Mouse (Mus musculus) neutrophil, adult 83 days (primary cell): Measurements from ENCODE around the gene Mrpl14. TPM values are rescaled to one million over a fixed set of nuclear protein-coding genes. Genes with fewer than 3 reads are reported as not detected.

ENCODE experiments used
- total RNA-seq, 2 experiments: library from RNA; stranded (reverse); gene quantifications; one replicate each; pipeline ENCODE4 v1.2.4; 2023

The Mrpl14 gene
- total RNA-seq = 10 to 100 TPM; 38.4 to 39.9 TPM

DNA sequence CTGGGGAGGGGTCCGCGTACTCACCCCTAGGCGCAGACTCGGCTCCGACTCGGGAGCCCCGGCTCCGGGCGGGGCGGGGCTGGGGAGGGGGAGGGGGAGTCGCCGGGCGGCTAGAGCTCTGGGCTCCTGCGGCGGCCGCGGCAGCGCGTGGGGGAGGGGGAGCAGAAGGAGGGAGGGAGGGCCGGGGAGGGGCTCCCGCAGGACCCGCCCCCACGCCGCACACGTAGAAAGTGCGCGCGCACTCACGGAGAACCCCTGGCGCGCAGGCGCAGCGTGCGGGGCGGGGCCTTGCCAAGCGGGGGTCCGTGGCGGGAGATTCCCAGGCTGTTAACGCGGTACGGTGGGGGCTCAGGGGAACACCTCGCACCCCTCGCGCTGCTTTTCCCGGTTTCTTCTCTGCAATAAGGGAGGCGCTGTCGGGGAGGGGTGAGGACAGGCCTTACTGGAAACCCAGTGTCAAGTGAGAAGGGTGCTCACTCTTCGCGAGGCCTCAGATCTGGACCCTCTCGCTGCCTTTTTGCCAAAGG lies at the start of gene Mrpl14:
Gene Mrpl14 (plus strand): TSS at position 230 of the 527 bp plus-strand sequence.

DNA sequence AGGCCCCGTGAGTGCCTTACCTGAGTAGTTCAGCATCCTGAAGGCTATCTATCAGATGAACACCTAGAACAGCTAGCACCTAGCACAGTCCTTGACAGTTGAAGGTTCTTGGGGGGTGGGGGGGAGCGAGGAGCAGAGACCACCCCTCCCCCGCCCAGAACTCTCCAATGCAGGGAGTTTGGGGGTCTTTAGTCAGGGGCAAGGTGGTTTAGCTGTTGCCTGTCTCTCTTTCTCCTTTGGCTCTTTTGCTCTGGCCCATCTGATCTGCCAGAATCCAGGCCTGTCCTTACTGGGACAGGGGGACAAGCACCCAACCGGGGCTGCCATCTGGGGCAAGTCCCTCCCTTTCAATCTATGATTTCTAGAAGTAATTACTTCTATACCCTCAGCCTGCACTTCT lies 26.9 kb upstream of the Mrpl14 start, which contains the start of gene Capn11:
Gene Capn11 (minus strand): TSS at position 101 of the 400 bp plus-strand sequence.

DNA sequence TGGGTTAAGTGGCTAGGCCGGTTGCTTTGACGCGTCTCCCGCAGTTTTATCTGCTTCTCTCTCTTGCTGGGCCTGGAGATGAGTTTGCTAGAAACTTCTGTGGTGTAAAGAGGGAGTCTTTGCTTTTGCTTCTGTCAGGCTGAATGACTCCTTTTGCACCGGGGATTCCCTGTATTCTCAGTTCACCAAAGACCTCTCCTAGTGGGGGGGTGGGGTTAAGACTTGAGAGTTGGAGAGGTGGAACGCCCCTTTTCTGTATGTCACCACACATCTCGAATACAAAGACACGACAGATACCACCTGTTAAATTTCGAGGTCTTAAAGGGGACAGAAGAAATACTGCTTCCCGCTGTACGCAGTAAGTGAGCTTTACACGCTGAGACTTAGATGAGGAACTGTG lies 594 bp downstream of the Mrpl14 start, which contains the start of gene Tmem63b:
Gene Tmem63b (minus strand): TSS at position 190 of the 400 bp plus-strand sequence.

DNA sequence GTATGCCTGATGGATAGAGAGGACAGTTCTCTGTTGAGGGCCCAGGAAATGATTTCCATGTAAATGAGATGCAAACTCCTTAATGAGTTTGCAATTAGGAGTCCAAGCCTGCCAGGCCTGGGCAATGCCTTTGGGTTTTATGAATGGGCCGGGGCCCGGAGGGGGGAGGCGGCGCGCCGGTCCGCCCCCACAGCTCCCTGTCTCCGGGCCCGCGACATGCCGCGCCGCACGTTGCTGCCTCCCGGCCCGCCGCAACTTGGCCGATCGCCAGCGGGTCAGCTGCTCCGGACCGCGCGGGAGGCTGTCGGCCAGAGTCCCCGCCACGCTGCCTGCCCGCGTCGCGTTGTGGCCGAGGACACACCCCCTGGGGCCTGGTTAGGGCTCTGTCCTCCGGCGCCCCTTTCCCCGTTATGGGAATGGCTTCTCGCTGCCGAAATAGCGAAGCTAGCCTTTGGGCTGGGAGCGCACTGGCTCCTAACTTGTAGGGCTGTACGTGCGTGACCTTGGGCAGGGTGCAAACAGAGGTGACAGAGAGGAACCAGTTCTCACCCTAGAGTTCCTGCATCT lies 47.7 kb downstream of the Mrpl14 start, which contains the start of gene 1600014C23Rik:
Gene 1600014C23Rik (minus strand): TSS at position 110 of the 567 bp plus-strand sequence.

Other genes with a start within 250 kb of the Mrpl14 start
- not detected for gene Spats1, start 210.9 kb upstream of the Mrpl14 start, total RNA-seq
- gene Aars2, start 179.5 kb upstream of the Mrpl14 start, total RNA-seq = 1 to 10 TPM; 4.6 to 6.7 TPM
- gene Tcte1, start 162.9 kb upstream of the Mrpl14 start, total RNA-seq = not detected
- gene Tmem151b, start 136.6 kb upstream of the Mrpl14 start, total RNA-seq = not detected
- 10 to 100 TPM; 34.6 to 36.3 TPM for gene Nfkbie, start 130.6 kb upstream of the Mrpl14 start, total RNA-seq
- 10 to 100 TPM; 35.4 to 35.6 TPM for gene Slc35b2, start 122.4 kb upstream of the Mrpl14 start, total RNA-seq
- gene Hsp90ab1, start 113.1 kb upstream of the Mrpl14 start, total RNA-seq = 100 to 1,000 TPM; 550 to 621 TPM
- 10 to 100 TPM; 42.5 to 43.4 TPM for gene Slc29a1, start 86.7 kb upstream of the Mrpl14 start, total RNA-seq
- not detected for gene Mymx, start 84.2 kb upstream of the Mrpl14 start, total RNA-seq
- under 1 TPM; 0.42 to 0.60 TPM for gene Capn11, start 27.0 kb upstream of the Mrpl14 start, total RNA-seq
- 10 to 100 TPM; 24.5 to 25.3 TPM for gene Tmem63b, start 583 bp downstream of the Mrpl14 start, total RNA-seq
- gene 1600014C23Rik, start 47.5 kb downstream of the Mrpl14 start, total RNA-seq = not detected